Mouse (Mus musculus): ENCODE measurements around the gene Gna13. TPM values are rescaled to one million over a fixed set of nuclear protein-coding genes. Genes with fewer than 3 reads are reported as not detected.

Gna13 gene
- total RNA-seq, 2 experiments from 2014 or later, result 21.9 to 22.1 TPM

DNA sequence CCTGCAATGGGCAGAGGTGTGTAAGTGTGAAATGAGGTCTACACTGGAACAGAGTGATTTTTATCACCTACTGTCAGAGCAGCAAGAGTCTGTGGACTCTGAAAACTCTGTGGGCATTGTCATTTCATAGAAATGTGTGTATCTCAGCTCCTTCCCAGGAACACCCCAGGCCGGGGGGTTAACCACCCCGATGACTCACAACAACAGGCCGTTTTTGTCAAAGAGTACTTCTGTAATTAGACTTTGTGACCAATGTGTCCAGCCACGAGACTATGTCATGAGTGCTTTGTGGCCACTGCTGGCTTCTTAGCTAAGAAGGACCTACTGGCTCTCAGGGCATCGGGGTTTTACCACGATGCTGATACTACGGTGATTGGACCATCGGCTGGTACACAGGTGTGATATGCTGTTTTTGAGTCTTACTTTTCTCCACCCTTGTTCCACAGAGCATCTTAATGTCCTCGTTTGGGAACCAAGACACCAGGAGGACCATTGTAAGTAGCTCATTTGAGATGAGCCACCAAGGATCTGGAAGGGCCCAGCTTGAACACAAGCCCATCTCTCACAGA, 54.9 kb downstream of the Gna13 start:
- intact Hi-C loops (cut with DNase I), result no loop called here
- no peak for DNase-seq

DNA sequence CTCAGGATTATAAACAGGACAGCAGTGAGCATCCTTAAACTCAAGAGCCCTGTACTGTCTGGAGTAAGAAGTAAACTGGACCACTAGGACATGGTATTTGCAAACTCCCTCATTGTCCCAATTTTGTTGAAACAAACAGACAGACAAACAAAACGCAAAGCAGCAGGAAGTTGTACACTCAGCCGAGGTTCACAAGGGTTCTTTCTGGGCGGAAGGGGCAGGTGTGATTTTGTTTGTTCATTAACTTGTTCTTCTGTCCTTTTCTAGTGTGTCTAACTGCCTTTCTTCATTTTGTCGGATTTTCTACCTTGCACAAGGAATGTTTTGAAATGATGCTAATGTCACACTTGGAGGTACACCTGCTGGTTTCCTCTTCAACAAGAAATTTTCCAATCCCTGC, 56.8 kb downstream of the Gna13 start:
- intact Hi-C loops (cut with DNase I), result no loop called here

DNA sequence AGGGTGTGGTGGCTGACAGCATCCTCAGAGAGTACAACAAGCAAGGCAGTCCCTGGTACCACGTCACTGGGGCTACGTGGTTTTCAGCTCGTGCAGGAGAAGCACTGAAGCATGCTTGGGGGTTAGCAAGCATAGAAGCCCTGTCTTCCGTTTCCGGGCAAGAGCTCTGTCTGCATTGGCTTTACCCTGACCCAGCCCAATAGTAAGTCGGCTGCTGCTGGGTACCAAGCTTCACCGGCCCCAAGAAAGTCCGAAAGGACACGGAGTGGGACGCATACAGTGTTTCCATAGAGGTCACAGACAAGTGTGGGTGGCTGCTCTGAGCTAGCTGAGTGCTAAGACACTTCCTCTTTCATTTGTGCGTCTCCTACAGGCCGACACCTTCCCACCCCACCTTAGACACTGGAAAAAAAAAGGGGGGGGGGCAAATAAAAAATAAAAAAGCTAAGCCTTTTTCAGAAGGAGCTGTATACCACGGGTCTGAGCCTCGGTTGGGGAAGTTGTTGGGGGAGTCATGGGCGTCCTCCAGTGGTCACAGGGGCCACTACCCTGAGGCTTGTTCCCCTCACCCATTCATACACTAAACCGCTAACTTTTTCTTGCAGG, 57.4 kb downstream of the Gna13 start:
- intact Hi-C loops (cut with DNase I), result loop anchor here (5.0 kb wide), 2 partner anchors 48 to 73 kb away; no protein-coding TSS in a partner anchor
- DNase-seq, result no peak

More for the DNA sequence above, 56.8 kb downstream of the Gna13 start:
- DNase-seq, result no peak

DNA sequence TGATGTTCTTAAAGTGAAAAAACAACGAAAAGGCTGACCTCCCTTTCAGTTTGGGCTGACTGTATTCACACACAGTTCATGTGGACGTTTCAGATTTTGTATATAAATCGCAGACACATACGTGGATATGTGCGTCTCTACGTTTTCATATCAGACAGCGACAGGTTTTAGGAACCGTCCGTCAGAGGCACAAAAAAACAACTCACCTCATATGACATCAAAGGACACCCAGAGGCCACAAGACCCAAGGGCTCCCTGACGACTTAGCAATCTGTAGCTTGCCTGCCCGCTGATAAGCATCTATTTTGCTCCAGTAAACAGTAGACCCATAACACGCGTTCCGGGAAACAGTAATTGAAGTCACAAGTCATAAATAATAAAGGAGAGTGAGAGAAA, 57.9 kb downstream of the Gna13 start:
- intact Hi-C loops (cut with DNase I), result loop anchor here (5.0 kb wide), 2 partner anchors 48 to 73 kb away; no protein-coding TSS in a partner anchor
- DNase-seq, result no peak

DNA sequence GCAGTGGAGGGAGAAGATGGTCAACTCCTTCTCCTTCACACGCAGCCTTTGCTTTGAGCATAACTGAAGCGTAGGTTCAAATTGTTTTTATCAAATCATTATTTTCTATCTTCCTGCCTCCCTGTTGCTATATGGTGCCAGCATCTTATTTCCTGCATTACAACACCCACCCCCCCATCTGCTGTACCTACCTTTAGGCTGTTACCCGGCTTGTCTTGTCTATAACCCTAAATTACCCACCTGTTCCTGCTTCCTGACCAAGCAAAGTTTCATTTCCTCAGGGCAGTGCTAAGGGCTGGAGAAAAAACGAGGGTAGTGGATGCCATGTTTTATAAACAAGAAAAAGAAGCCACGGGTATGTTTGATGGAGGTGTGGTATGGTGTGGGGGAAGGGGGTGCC, 58.6 kb downstream of the Gna13 start:
- no peak for DNase-seq
- intact Hi-C loops (cut with DNase I), result loop anchor here (5.0 kb wide), 2 partner anchors 49 to 74 kb away; no protein-coding TSS in a partner anchor

DNA sequence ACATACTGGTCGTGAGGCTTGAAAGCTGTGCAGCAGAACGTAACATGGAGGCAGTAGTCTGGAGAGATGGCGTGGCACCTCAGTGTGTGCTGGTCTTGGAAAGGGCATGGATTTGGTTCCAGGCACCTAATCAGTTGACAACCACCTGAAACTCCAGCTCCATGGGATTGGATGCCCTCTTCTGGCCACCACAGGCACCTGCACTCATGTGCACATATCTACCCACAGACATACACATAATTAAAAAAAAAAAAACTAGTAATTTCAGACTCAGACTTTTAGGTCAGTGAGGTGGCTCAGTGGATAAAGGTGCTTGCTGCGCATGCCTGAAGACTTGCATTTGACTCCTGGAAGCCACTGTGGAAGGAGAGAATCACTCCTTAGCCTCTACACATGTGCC, 59.6 kb downstream of the Gna13 start:
- intact Hi-C loops (cut with DNase I), result loop anchor here (5.0 kb wide), 2 partner anchors 50 to 75 kb away; no protein-coding TSS in a partner anchor

DNA sequence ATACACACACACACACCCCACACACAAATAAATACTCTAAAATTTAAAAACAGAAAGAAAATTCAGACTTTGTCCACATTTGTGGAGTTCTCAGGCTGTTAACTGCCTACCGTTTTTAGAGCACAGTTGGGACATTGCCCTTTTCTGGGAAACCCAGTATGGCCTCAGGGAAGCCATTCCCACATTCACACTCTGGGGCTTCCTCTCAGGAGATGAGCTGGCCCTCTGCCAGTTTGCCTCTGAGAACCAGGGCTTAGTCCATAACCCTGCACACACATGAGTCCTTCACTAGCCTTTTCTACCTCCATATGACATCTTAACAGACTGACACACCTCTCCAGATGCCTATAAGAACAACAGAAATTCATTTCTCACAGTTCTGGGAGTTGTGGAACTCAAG, 60.7 kb downstream of the Gna13 start:
- intact Hi-C loops (cut with DNase I), result loop anchor here (5.0 kb wide), 2 partner anchors 51 to 76 kb away; no protein-coding TSS in a partner anchor
- DNase-seq, result no peak

More for the DNA sequence above, 59.6 kb downstream of the Gna13 start:
- no peak for DNase-seq

DNA sequence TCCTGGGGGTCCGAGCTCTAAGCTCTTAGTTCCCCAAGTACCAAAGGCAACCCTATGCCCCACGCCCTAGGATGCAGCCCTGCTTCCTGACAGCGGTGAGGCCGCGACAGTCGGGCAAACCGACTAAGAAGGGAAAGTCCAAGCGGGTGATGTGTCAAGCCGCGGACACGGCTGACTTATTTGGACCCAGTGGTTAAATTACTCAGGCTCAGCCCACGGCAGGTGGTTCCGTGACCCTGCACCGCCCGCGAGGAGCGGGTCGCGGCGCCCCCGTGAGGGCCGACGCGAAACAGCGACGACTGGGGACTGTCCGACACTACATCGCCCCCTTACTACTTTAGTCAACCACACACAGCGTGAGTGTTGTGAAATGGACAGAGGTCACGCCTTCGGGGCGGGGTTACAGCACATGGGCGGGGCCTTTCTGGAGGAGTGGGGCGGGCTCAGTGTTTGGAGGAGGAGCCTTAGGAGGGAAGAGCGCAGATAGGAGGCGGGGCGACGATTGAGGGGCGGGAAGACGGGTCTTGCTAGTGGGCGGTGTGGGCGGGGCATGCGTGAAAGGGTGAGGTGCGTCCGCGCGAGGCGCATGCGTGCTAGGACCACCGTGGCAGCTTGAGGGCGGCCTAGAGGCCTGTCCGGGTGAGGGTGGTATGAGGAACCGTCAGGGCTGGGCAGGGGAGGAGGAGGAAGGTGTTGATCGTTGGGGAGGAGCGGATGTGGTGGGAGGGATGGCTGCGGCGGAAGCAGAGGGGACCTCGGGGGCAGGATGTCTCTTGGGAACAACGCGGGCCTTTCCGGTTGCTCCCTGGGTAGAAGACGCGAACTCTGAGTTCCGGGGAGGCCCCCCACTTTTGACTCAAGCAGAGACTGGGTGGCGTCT, 63.0 kb downstream of the Gna13 start, which contains the start of gene Amz2:
Gene Amz2, plus strand, starts transcription at position 555 of the 880 bp plus-strand sequence.
- DNase-seq, result peak; percentile 99 to 100
- intact Hi-C loops (cut with DNase I), result loop anchor here (1.0 to 5.0 kb wide), 2 partner anchors 93 to 503 kb away; partner anchors contain the start of gene Axin2

DNA sequence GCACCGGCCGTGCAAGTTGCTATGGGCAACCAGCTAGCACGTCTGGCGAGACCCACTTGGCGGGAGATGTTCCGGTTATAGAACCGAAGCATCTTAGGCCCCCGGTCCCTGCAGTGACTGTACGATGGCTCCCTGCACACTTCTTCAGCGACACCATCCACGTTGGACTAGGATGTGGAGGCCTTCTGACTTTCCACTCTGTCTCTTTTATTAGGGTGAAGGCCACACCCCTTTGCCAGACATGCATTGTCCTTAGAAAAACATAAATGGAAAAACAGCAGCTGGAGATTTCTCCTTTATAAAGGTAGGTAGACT, 63.6 kb downstream of the Gna13 start:
- intact Hi-C loops (cut with DNase I), result loop anchor here (5.0 kb wide), 1 partner anchor 504 kb away; the partner anchor contains the start of gene Axin2
- no peak for DNase-seq

DNA sequence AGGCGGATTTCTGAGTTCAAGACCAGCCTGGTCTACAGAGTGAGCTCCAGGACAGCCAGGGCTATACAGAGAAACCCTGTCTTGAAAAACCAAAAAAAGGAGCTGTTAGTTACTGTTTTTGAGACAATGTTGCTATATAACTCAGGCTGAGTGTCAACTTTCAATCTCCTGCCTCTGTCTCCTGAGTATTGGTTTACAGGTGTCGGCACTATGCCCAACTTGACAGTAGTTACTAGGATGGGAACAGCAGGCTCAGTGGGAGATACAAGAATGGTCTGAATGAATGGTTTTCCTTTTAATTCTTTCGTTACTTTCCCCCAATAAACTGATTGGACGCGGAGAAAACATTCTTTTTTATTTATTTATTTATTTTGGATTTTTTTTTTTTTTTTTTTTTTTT, 64.7 kb downstream of the Gna13 start:
- intact Hi-C loops (cut with DNase I), result loop anchor here (5.0 kb wide), 1 partner anchor 505 kb away; the partner anchor contains the start of gene Axin2
- DNase-seq, result no peak

DNA sequence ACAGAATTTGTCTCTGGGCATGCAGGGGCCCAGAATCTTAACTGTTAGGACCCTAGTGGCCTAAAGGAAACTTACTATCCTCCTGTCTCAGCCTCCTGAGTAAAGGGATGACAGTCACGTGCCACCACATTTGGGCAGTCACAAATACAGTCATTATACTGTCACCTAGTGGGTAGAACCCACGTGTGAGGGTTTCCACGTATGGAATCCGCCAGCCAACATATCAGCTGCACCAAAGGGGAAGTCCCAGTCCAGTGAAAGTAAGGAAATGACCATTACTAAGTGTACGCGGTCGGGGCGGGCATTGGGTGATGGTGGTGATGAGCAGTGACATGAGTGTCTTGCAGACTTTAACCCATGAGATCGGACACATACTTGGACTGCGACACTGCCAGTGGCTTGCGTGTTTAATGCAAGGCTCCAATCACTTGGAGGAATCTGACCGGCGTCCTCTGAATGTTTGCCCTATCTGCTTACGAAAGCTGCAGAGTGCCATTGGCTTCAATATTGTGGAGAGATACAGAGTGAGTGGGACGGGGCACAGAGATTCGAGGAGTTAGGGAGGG, 71.7 kb downstream of the Gna13 start:
- intact Hi-C loops (cut with DNase I), result no loop called here
- DNase-seq, result no peak

DNA sequence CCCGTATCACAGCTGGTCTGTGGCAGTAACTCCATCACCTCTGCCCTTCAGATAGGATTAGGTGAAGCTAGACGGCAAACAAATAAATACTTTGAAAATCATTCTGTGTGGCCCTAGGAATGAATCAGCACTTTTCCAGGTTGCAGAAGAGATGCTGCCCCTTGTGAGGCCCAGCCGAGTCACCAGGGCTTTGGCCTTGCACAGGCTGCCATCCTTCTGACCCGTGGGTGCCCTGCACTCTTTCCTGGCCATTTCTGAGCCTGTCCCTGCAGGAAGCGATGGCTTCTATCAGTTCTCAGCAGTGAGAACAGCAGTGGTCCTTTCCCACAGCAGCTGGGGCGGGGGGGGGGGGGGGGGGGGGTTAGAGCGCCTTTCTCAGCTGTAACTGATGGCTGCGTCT, 74.3 kb downstream of the Gna13 start:
- DNase-seq, result no peak
- intact Hi-C loops (cut with DNase I), result no loop called here

DNA sequence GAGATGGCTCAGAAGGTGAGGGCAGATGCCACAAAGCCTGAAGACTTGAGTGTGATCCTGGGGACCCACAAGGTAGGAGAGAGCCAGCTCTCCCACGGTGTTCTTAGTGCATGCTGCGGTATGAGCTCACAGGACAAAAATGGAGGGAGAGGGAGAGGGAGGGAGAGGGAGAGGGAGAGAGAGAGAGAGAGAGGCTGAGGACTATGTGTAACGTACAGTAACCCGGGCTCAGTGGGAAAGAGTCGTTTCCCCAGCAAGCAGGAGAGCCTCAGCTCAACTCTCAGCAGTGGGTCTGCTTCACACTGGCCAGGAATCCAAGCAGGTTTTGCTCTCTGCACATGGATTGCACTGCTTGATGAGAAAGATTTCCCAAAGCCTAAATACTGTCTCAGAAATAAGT, 76.6 kb downstream of the Gna13 start:
- intact Hi-C loops (cut with DNase I), result no loop called here
- no peak for DNase-seq

DNA sequence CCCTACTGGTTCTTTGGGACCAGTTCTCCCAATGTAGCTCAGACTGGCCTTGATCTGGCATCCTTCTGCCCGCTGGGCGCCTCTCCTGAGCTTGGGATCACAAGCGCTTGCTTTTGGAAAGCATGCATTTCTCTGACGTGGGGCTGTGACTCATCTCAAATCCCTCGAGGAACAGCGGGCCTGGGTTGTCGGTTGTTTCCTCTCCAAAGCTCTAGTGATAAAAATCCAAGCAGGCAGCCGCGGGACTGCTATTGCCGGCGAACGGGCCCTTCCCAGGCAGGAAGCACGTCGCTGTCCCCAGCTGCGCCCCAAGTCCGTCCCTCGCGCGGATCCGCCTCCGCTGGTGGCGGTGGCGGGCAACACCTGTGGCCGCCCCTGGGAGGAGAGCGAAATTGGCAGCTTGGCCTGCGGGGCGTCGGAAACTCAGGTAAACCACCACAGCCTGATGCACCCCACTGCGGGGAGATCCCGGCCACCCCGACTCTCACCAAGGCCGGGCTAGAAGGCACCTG, 77.3 kb downstream of the Gna13 start:
- DNase-seq, result peak; percentile 72 to 73
- intact Hi-C loops (cut with DNase I), result loop anchor here (5.0 to 10.0 kb wide), 2 partner anchors 108 to 175 kb away; partner anchors contain the start of gene Wipi1

DNA sequence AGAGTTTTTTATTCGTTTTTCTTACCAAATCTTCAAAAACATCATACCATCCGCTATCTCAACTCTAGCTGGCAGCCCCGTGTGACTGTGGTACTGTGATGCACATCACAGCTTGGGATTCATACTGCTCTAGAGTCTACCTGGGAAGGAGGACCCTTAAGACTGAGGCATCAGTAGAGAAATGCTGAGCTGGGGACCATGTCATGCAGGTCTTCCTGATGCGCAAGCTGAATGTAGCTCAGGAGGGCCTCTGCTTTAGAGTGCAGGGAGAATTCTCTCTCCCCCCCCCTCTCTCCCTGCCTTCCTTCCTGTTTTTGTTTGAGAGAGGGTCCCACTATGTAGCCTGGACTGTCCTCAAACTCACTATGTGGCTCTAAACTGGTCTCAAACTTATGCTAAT, 78.0 kb downstream of the Gna13 start:
- intact Hi-C loops (cut with DNase I), result loop anchor here (5.0 to 10.0 kb wide), 2 partner anchors 108 to 174 kb away; partner anchors contain the start of gene Wipi1
- DNase-seq, result no peak

DNA sequence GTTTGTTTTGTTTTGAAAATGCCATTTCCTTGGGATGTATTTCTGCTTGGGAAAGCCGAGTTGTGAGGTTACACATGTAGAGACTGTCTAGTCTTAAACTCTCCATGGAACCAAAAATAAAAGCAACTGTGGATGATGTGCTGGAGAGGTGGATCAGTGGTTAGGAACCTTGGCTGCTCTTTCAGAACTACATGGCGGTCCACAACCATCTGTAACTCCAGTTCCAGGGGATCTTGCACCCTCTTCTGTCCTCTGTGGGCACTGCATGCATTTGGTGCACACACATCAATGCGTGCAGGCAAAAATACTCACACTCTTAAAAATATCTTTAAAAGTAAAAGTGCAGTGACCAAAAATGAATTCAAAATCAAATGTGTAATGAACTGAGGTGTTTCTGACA, 78.5 kb downstream of the Gna13 start:
- intact Hi-C loops (cut with DNase I), result loop anchor here (5.0 to 10.0 kb wide), 2 partner anchors 109 to 174 kb away; partner anchors contain the start of gene Wipi1
- no peak for DNase-seq

DNA sequence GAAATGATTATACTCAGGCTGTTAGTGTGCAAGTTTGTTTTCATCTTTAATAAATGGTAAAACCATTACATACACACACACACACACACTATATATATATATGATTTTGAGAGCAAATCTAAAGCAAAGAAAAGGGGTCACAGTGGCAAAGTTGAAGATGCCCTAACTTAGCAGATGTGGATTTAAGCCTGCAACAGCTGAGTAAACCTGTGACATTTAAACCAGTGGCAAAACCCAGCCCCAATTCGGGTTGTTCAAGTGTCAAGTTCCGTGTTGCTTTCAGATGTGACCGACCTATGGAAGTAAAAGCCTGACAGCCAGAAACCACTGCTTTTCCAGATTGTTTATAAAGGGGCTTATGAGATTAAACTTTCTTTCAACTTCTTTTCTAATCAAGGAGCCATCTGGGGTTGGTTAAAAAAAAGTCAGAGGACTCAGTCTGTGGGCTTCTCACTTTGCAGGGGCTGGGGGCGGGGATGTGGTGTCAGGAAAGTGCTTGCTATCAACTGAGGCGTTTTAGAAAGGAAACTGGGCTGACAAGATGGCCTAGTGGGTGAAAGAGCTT, 79.6 kb downstream of the Gna13 start:
- DNase-seq, result no peak
- intact Hi-C loops (cut with DNase I), result loop anchor here (5.0 to 10.0 kb wide), 2 partner anchors 110 to 173 kb away; partner anchors contain the start of gene Wipi1

DNA sequence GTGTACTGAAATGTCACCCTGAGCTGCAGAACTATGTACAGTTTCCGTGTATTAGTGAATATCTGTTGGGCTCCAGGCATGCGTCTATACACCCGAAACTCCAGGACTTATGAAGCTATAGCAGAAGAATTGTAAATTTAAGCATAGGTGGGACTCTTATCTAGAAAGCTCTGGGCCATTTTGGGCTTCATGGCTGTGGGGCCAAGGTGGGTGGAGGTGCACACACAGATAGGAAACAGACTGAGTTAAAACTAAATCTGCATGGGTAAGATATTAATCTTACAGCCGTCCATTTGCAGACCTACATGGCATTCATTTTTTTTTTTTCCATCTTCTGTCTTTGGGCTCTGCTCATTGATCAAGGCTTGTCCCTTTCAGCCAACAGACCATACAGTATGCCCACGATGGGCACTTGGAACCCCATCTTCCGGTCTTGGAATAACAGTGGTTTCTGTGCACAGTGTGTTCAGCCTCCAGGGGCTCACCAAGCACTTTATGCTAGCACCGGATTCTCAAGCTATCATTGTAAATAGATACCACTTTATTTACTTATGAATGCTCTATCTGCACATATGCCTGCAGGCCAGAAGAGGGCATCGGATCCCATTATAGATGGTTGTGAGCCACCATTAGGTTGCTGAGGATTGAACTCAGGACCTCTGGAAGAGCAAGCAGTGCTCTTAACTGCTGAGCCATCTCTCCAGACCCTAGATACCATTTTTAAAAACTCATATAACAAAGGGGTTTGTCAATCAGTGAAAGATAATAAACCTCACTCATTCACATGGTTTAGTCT, 81.0 kb downstream of the Gna13 start:
- no peak for DNase-seq

DNA sequence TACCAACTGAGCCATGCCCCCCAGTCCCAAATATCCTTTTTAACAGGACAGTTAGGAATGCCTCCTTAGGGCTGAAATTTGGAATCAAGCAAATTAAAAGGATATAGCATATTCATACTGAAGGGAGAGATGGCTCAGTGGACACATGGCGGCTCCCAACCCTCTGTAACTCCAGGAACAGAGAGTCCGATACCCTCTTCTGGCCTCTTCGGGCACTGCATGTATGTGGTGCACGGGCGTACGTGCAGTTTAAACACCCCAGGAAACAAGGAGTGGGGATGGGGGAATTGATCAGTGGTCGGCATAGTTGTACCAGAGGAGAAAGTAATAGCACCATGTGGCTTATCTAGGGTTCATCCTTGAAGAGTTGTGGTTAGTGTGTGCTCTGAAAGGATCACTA, 82.0 kb downstream of the Gna13 start:
- intact Hi-C loops (cut with DNase I), result loop anchor here (5.0 to 10.0 kb wide), 2 partner anchors 112 to 170 kb away; partner anchors contain the start of gene Wipi1
- DNase-seq, result no peak

More for the DNA sequence above, 81.0 kb downstream of the Gna13 start:
- intact Hi-C loops (cut with DNase I), result loop anchor here (5.0 to 10.0 kb wide), 2 partner anchors 111 to 171 kb away; partner anchors contain the start of gene Wipi1
